Mouse (Mus musculus) limb, embryonic 13.5 days (tissue): ENCODE results near the gene Tlcd2. TPM values are rescaled to one million over a fixed set of nuclear protein-coding genes. Genes with fewer than 3 reads are reported as not detected.
A peak's percentile ranks its signal among the peaks of the same experiment; 100 is the strongest.

ENCODE experiments used
- ATAC-seq: fragments of 200-750 bp; cut with Nextera tagmentation; 2 replicates; pipeline ENCODE4 v1.8.0; 2017; ENCODE audit warnings: low read depth, moderate number of reproducible peaks, moderate TSS enrichment; ENCODE audit not compliant: low FRiP score
- H3K27ac ChIP-seq: fragments of 300-500 bp; sonication (generic); 2 replicates; pipeline ENCODE4 v1.5.1; 2015; ENCODE audit warnings: inconsistent platforms, mild to moderate bottlenecking, moderate library complexity
- H3K27me3 ChIP-seq: fragments of 300-500 bp; sonication (generic); 2 replicates; pipeline ENCODE4 v1.6.1; 2015; ENCODE audit warnings: mild to moderate bottlenecking, inconsistent platforms
- H3K36me3 ChIP-seq: fragments of 300-500 bp; sonication (generic); 2 replicates; pipeline ENCODE4 v1.6.1; 2015; ENCODE audit warnings: inconsistent platforms, mild to moderate bottlenecking, moderate library complexity
- H3K4me1 ChIP-seq: fragments of 300-500 bp; sonication (generic); 2 replicates; pipeline ENCODE4 v1.6.1; 2015; ENCODE audit warnings: inconsistent platforms
- H3K4me2 ChIP-seq: fragments of 300-500 bp; sonication (generic); replicated peaks from 2 replicates; pipeline ENCODE4 v1.6.1; 2015; ENCODE audit warnings: inconsistent platforms, mild to moderate bottlenecking, moderate library complexity
- H3K4me3 ChIP-seq: fragments of 300-500 bp; sonication (generic); 2 replicates; pipeline ENCODE4 v1.5.1; 2015; ENCODE audit warnings: moderate library complexity, mild to moderate bottlenecking, inconsistent platforms
- H3K9ac ChIP-seq: fragments of 300-500 bp; sonication (generic); 2 replicates; pipeline ENCODE4 v1.6.1; 2015; ENCODE audit warnings: mild to moderate bottlenecking, inconsistent platforms
- H3K9me3 ChIP-seq: fragments of 300-500 bp; sonication (generic); 2 replicates; pipeline ENCODE4 v1.6.1; 2016; ENCODE audit warnings: inconsistent platforms
- WGBS: fragments of 180-500 bp; shearing (Covaris S2); methylation state at CpG from one replicate; pipeline ENCODE4 v1.1.7; 2015; 5-methylcytosine and 5-hydroxymethylcytosine counted together
- polyA plus RNA-seq: library from polyadenylated mRNA; unstranded; fragments of >200 nt; fragmentation: Nextera tagmentation; extraction: Ambion mirVana; gene quantifications from 2 replicates; pipeline ENCODE4 v1.2.1, GENCODE M21; 2015

The Tlcd2 gene
- polyA plus RNA-seq, result 26.4 and 26.9 TPM in 2 replicates

GRCm38 (mm10) chr11:75460844-75461742 is at the start of gene Tlcd2:
Gene Tlcd2, plus strand, starts transcription at chr11:75461715.
- Histone ChIP-seq H3K4me3 (peak within 1 kb of the TSS; percentile 73), H3K27ac (peak within 1 kb of the TSS; percentile 92), H3K27me3 (no peaks in the 10 kb centered on the region), H3K4me1 (peaks cover 37% of the 10 kb centered on the region), H3K4me2 (peak within 1 kb of the TSS; percentile 97), H3K9ac (peak within 1 kb of the TSS; percentile 70), H3K9me3 (no peaks in the 10 kb centered on the region), H3K36me3 (peaks cover 14% of the 10 kb centered on the region)
- peak; percentile 95 for ATAC-seq
- WGBS, result under 1% methylated on average over 46 of the region's 46 CpGs

- Histone ChIP-seq H3K4me1 (peaks cover 4% of the 10 kb centered on the region), H3K9me3 (no peaks in the 10 kb centered on the region), H3K27me3 (no peaks in the 10 kb centered on the region), H3K4me2 (no peak overlapping the region), H3K36me3 (peaks cover 72% of the 10 kb centered on the region), H3K9ac (no peak overlapping the region), H3K4me3 (no peak overlapping the region), H3K27ac (no peak overlapping the region)
- no peak for ATAC-seq
- WGBS, result 60% methylated on average over 7 of the region's 7 CpGs
Measured at GRCm38 (mm10) chr11:75415096-75415495, 46.4 kb upstream of the Tlcd2 start.

- Histone ChIP-seq H3K9me3 (no peaks in the 10 kb centered on the region), H3K4me1 (peaks cover 13% of the 10 kb centered on the region), H3K36me3 (peaks cover 63% of the 10 kb centered on the region), H3K9ac (no peak overlapping the region), H3K4me2 (no peak overlapping the region), H3K4me3 (no peak overlapping the region), H3K27ac (no peak overlapping the region), H3K27me3 (no peaks in the 10 kb centered on the region)
- WGBS, result 85% methylated on average over 13 of the region's 13 CpGs
- ATAC-seq, result no peak
Measured at GRCm38 (mm10) chr11:75415994-75416393, 45.5 kb upstream of the Tlcd2 start.

DNA sequence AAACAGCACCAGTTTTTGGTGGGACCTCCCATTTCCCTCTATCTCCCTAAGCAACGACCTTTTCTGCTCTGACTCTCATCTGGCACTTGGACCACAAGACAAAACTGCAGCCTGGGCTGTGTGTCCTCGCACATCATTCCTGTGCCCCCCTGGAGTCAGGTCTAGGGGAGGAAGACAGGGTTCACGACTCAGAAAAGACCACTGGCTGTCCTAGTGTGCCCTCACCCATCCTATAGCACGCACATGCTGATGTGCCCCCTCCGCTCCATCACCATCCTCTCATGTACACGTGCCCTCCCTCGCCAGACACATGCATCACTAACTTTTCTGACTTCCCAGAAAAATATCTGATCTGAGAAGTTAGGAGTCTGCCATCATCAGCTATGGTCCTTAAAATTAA is 41.5 kb upstream of the Tlcd2 start:
- no peak overlapping the region for H3K4me3 ChIP-seq
- H3K27ac ChIP-seq, result no peak overlapping the region
- peaks cover 29% of the 10 kb centered on the region for H3K4me1 ChIP-seq
- H3K36me3 ChIP-seq, result peaks cover 26% of the 10 kb centered on the region
- peak overlapping the region; percentile 80; the same call in 1 of the 2 replicates for H3K4me2 ChIP-seq
- no peaks in the 10 kb centered on the region for H3K9me3 ChIP-seq
- peak overlapping the region; percentile 65; the same call in 1 of the 2 replicates for H3K9ac ChIP-seq
- H3K27me3 ChIP-seq, result no peaks in the 10 kb centered on the region
- 83% methylated on average over 7 of the region's 7 CpGs for WGBS
- ATAC-seq, result no peak

DNA sequence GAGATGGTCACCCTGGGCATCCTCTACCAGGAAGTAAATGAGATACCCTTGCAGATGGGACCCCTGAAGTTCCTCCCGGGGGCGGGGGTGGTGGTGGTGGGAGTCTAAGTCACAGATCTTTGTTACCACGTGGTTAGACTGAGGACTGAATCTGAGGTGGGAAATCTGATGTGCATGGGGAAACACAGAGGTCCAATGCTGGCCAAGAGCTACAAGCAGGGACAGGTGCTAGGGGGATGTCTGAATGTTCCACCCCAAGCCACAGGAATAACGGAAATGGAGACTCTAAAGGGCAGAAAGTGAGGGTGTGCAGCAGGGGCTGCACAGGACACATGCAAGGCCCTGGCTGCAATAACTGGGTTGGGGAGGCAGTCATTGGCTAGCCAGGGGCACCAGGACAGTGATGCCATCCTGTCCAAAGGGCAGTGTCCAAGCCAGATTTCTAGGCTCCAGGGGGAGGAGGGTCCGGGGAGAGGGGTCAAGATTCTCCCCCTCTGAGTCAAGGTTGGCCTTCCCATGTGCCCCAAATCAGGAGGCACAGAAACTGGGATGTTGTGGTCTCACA is 40.6 kb upstream of the Tlcd2 start:
- no peaks in the 10 kb centered on the region for H3K9me3 ChIP-seq
- H3K4me3 ChIP-seq, result peak overlapping the region; percentile 52
- peaks cover 29% of the 10 kb centered on the region for H3K4me1 ChIP-seq
- peak overlapping the region; percentile 73; the same call in 1 of the 2 replicates for H3K27ac ChIP-seq
- H3K36me3 ChIP-seq, result peaks cover 18% of the 10 kb centered on the region
- WGBS, result 39% methylated on average over 5 of the region's 5 CpGs
- ATAC-seq, result no peak
- H3K27me3 ChIP-seq, result no peaks in the 10 kb centered on the region
- H3K4me2 ChIP-seq, result peak overlapping the region; percentile 80
- H3K9ac ChIP-seq, result peak overlapping the region; percentile 65

- Histone ChIP-seq H3K4me3 (peak overlapping the region; percentile 52), H3K4me1 (peaks cover 29% of the 10 kb centered on the region), H3K36me3 (peaks cover 12% of the 10 kb centered on the region), H3K9me3 (no peaks in the 10 kb centered on the region), H3K4me2 (peak overlapping the region; percentile 80), H3K27me3 (no peaks in the 10 kb centered on the region), H3K27ac (peak overlapping the region; percentile 73), H3K9ac (peak overlapping the region; percentile 65)
- ATAC-seq, result peak; percentile 68; the same call in 1 of the 2 replicates
- WGBS, result 18% methylated on average over 6 of the region's 6 CpGs
Measured at GRCm38 (mm10) chr11:75421375-75422012, 40.0 kb upstream of the Tlcd2 start.

DNA sequence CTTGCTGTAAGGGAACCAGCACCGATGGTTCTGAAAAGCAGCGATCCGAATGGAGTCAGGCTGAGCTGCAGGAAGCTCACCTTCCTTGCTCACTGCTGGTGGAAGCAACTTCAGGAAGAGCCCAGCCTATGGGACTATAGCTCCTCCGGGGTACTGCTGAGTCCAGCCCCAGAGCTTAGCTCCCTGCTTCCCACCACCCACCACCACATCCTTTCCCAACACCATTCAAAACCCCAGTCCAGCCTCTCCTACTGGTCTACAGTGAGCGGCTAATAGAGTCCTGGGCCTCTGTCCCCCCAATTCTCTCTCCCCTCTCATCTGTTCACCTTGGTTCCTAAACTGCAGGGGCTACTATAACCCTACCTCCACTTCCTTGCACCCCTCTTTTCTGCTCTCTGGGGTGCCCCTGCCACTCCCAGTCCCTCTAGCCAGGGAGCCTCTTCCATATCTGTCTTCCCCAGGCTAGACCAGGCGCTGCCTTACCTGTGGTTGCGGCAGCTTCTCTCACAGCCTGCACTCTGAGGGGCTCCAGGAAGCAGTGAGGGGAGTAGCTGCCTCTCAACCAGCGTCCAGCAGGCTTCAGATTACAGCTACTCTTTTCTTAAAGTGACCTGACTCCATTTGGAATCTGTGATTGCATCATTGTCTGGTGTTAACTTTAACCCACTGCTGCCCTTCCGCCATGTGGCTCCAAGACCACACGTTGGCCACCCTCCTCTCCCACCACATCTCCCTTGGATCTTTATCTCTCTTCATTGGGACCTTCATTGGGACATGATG is 39.3 kb upstream of the Tlcd2 start, which contains the start of gene Serpinf1:
Gene Serpinf1 (minus strand): TSS at position 689 of the 780 bp plus-strand sequence.
- peak; percentile 51 for ATAC-seq
- Histone ChIP-seq H3K36me3 (peaks cover 5% of the 10 kb centered on the region), H3K27me3 (no peaks in the 10 kb centered on the region), H3K4me1 (peaks cover 29% of the 10 kb centered on the region), H3K4me2 (peak within 1 kb of the TSS; percentile 80), H3K4me3 (peak within 1 kb of the TSS; percentile 52), H3K9ac (peak within 1 kb of the TSS; percentile 65), H3K27ac (peak within 1 kb of the TSS; percentile 73), H3K9me3 (no peaks in the 10 kb centered on the region)
- 20% methylated on average over 10 of the region's 10 CpGs for WGBS

- H3K9me3 ChIP-seq, result no peaks in the 10 kb centered on the region
- H3K4me1 ChIP-seq, result peaks cover 29% of the 10 kb centered on the region
- no peak overlapping the region for H3K9ac ChIP-seq
- no peak overlapping the region for H3K27ac ChIP-seq
- H3K36me3 ChIP-seq, result no peaks in the 10 kb centered on the region
- ATAC-seq, result no peak
- 93% methylated on average over 3 of the region's 3 CpGs for WGBS
- no peak overlapping the region for H3K4me2 ChIP-seq
- H3K4me3 ChIP-seq, result no peak overlapping the region
- no peaks in the 10 kb centered on the region for H3K27me3 ChIP-seq
Measured at GRCm38 (mm10) chr11:75423091-75423490, 38.4 kb upstream of the Tlcd2 start.

DNA sequence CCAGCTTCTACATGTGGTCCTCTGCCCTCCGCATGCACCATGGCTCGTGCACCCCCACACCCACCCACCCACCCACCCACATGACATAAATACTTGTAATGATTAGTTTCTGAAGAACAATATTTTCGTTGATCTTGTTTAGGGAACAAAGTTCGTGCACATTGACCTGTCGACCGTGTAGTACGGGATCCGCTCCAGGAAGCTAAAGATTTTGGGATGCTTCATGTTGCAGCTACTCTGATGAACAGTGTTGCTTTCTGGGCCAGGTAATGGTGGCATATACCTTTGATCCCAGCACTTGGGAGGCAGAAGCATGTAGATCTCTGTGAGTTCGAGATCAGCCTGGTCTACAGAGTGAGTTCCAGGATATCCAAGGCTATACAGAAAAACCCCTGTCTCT is 37.5 kb upstream of the Tlcd2 start:
- Histone ChIP-seq H3K4me3 (no peak overlapping the region), H3K4me1 (peaks cover 29% of the 10 kb centered on the region), H3K27me3 (no peaks in the 10 kb centered on the region), H3K9me3 (no peaks in the 10 kb centered on the region), H3K27ac (no peak overlapping the region), H3K9ac (no peak overlapping the region), H3K36me3 (no peaks in the 10 kb centered on the region), H3K4me2 (no peak overlapping the region)
- 92% methylated on average over 9 of the region's 9 CpGs for WGBS
- ATAC-seq, result no peak

- ATAC-seq, result no peak
- Histone ChIP-seq H3K9me3 (no peaks in the 10 kb centered on the region), H3K27ac (no peak overlapping the region), H3K27me3 (no peaks in the 10 kb centered on the region), H3K36me3 (no peaks in the 10 kb centered on the region), H3K4me3 (no peak overlapping the region), H3K4me2 (no peak overlapping the region), H3K9ac (no peak overlapping the region), H3K4me1 (peaks cover 29% of the 10 kb centered on the region)
- WGBS, result 89% methylated on average over 3 of the region's 3 CpGs
Measured at GRCm38 (mm10) chr11:75424459-75424858, 37.1 kb upstream of the Tlcd2 start.

DNA sequence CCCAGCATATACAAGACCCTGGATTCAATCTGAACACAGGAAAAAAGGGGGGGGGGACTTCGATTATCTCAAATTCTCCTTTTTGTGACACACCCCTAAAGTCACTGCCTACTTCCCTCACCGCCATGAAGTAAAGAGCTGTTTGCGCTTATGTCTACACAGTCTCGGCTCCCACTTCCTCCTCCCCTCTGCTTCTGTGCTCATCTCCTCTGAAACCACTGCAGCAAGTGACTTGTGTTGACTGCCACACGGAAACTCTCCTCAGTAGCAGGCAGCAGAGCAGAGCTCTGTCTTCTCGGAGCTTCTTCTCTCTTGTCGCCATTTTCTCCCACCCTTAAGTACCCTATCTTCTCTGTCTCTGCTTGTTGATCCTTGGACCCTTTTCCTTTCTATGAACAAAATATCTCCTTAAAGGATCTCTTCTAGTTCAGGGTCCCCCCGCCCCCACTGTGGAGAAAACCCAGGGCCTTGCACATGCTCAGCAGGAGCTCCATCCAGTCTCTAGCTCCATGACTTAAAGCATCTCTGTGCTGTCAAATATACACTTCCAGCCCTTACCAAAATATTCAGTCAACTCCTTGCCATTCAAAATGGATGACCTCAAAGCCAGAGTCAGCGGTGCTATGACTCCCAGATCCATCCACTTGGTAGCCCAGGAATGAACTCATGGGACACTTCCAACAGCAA is 32.4 kb upstream of the Tlcd2 start:
- H3K4me1 ChIP-seq, result no peaks in the 10 kb centered on the region
- WGBS, result 83% methylated on average over 9 of the region's 9 CpGs
- no peak for ATAC-seq
- H3K9ac ChIP-seq, result no peak overlapping the region
- H3K4me3 ChIP-seq, result no peak overlapping the region
- H3K4me2 ChIP-seq, result no peak overlapping the region
- no peaks in the 10 kb centered on the region for H3K36me3 ChIP-seq
- no peaks in the 10 kb centered on the region for H3K27me3 ChIP-seq
- H3K27ac ChIP-seq, result no peak overlapping the region
- peaks cover under 1% of the 10 kb centered on the region; the same call in 1 of the 2 replicates for H3K9me3 ChIP-seq
